Mouse (Mus musculus) left cerebral cortex, adult 8-10 months (tissue): ENCODE data around the gene Sec61a1. TPM values are rescaled to one million over a fixed set of nuclear protein-coding genes. Genes with fewer than 3 reads are reported as not detected.

ENCODE experiments used
- DNase-seq, 2 experiments: peaks; one replicate each; pipeline ENCODE4 v3.0.0; 2022; ENCODE audit warnings: low spot score in 2 of 2
- total RNA-seq, 4 experiments: library from RNA; stranded (reverse); gene quantifications; 2 replicates each; pipeline ENCODE4 v1.2.4; 2022

The Sec61a1 gene
- 10 to 100 TPM; 67.9 to 83.1 (median 72.2) TPM for total RNA-seq

DNA sequence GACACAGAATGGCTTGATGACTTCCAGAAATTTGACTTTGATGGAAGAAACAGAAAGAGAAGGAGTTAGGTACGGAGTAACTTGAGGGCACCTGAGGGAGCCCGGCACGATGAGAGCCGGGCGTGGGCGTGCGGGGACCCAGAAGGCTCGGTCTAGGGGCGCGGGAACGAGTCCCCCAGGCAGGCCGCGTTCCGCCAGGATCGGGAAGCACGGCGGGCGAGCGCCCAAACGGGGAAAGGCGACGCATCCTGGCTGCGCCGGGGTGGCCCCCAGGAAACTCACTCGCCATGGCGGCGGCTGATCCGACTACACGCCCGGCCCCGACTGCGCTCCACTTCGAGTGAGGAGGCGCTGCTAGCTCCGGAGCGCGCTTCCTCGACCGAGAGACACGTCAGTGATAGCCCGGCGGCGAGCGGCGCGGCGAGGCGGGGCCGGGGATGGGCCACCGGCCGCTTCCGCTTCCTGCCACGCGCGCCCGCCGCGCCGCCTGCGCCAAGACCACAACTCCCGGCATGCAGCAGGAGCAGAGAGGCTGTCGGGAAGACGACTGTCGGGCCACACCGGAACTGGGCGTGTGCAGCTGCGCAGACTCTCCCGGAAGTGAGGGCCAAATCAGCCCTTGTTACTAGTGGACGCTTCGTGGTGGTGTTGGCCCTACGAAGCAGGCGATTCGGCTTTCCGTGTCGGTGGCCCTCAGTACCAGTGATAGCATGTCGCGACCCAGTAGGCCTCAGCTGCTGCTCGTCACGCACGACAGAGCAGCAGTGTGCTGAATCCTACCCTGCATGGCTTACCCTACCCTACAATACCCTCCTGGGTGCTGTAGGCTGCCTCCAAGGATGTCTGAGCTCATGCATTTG lies at the start of gene Sec61a1:
Sec61a1 (minus strand) TSS at position 502 of the 860 bp plus-strand sequence.
- DNase-seq = peak; percentile 81 to 96

- no peak for DNase-seq
These were observed 48.0 kb upstream of the Sec61a1 start for GRCm38 (mm10) chr6:88566676-88567075.

- DNase-seq = no peak
These were observed 46.3 kb upstream of the Sec61a1 start for GRCm38 (mm10) chr6:88565033-88565432.

DNA sequence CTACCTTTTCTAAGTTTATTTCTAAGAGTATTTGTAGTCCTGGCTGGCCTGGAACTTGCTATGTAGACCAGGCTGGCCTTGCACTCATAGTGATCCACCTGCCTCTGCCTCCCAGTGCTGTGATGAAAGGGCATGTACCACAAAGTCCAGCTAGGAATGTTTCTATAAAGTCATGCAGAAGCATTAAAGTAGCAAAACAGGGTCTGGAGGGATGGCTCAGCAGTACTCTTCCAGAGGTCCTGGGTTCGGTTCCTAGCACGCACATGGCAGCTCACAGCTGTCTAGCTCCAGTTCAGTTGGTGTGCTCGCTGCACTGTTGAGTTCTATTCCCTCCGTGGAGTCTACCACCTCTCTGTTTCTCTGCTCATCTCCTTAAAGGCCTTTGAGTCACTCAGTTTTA lies 41.5 kb upstream of the Sec61a1 start:
- no peak for DNase-seq

DNA sequence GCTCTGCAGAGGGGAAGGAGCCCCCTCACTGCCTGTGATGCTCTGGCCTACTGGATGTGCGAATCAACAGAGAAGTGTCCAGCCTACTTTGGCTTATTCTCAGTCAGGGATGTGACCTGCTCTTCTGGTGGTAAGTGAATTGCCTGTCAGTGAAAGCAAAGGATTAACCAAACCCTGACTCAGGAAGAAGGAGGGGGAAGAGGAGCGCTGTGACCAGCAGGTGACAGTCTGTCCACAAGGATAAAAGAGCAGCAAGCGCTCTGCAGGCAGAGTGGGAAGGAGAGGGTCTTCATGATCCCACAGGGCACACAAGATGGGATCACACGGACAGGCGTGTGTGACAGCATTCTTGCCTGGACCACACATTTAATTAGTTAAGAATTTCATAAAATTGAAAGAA lies 41.0 kb upstream of the Sec61a1 start:
- DNase-seq = no peak

DNA sequence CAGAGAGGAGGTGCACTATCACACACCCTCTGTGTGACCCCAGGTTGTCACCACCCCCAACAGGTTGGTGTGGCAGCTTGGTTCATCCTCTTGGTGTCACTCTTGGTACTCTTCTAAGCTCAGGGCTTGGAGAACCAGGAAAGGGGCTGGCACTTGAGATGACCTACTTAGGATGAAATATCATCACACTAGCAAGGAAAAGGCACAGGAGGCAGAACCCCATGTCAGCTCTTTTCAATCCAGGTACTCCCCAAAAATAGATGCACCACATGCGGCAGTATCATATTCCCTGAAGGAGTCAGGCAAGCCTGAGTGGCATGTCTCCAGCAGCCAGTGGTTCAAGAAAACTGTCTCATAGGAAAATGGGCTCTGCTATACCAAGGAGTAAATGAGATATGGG lies 39.4 kb upstream of the Sec61a1 start:
- no peak for DNase-seq

DNA sequence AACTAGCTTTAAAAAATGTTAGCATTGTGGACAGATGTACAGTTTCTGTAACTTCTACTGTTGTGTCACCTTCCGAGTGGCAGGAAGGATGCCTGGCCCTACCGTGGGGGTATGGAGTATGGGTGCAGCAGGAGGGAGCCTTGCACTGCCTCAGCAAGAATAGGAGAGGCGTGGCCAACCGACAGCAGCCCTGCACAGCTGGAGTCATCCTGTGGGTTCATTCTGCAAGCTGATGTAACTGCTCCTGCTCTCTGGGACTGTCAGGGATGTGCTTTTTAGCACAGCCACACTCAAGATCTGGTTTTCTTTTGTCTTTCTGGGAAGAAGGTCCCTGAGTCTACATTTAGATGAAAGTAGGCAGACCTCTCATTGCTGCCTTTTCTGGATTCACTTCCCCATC lies 38.8 kb upstream of the Sec61a1 start:
- no peak for DNase-seq

- peak in 1 of 2 experiments; percentile 4 for DNase-seq
These were observed 31.2 kb upstream of the Sec61a1 start for GRCm38 (mm10) chr6:88549916-88550315.

GRCm38 (mm10) chr6:88549137-88549814 lies 30.6 kb upstream of the Sec61a1 start:
- peak; percentile 11 to 60 for DNase-seq

GRCm38 (mm10) chr6:88548405-88549049 lies 29.8 kb upstream of the Sec61a1 start:
- no peak for DNase-seq

DNA sequence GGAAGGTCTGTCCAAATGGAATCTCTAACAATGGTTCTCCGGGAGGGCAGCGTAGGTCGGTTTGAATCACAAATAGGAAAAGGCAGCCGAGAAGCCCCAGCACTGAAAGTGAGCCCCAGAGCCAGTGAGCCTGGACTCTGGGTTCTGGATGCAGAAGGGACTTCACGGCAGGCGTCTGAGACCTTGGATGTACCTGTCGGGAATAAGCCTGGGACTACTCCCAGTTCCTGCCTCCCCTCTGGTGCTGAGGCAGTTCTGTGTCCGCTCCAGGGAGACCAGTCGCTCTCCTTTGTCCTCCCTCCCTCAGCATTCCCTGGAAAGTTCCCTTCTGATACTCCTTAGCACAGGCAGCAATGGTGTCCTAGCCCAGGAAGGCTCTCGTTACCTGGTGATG lies 26.7 kb upstream of the Sec61a1 start:
- no peak for DNase-seq

GRCm38 (mm10) chr6:88544644-88545396 lies 26.1 kb upstream of the Sec61a1 start:
- DNase-seq = no peak

DNA sequence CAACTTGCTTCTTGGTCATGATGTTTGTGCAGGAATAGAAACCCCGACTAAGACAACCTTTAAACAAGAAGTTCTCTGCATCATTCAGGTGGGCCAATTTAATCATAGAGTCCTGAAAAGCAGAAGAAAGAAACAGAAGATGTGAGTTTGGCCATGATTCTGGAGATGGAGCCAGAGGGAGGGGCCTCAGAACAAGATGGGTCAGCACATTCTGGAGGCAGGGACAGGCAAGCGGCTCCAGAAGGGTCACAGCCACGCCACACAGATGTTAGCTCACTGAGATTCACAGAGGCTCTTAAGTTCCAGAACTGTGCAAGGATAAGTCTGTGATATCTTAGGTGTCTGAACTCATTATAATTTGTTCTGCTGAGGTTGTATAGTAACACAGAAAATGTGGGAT lies 25.5 kb upstream of the Sec61a1 start:
- no peak for DNase-seq

- DNase-seq = no peak
These were observed 21.5 kb upstream of the Sec61a1 start for GRCm38 (mm10) chr6:88540093-88540755.

GRCm38 (mm10) chr6:88530306-88530705 lies 11.6 kb upstream of the Sec61a1 start:
- no peak for DNase-seq

DNA sequence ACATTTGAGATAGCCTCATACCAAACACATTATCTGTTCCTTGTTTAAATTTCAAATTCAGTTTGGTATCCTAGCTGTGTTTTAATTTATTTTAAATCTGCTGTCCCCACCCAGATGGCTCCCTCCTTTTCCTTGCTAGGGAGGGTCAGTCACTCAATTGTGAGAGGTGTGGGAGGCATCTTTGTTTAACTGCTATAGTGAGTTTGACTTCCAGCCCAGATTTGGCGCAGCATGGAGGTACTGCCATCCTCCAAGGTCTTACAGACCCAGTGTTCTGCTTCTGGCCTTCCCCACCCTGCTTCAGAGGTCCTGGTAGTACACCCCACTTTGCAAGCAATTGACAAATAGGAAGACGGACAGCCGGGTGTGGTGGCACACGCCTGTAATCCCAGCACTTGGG lies 5.4 kb upstream of the Sec61a1 start:
- DNase-seq = no peak

DNA sequence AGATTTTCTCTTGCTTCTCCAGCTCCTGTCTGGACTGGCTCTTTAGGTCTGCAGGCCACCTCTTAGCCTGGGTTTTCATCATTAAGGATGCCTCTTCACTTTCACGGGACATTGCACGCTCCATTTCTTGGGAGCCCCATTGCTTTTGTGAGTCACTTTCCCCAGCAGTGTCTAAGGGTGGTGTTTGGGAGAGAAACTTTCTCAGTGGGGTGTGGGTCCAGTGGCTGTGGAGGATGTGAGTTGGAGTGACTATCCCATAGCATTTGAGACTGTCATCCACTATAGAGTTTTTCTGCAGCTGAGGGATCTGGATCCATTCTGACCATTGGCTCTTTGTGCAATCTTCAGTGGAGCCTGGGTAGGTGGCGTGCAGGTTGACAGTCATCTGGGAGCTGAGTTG lies 4.7 kb upstream of the Sec61a1 start:
- no peak for DNase-seq

DNA sequence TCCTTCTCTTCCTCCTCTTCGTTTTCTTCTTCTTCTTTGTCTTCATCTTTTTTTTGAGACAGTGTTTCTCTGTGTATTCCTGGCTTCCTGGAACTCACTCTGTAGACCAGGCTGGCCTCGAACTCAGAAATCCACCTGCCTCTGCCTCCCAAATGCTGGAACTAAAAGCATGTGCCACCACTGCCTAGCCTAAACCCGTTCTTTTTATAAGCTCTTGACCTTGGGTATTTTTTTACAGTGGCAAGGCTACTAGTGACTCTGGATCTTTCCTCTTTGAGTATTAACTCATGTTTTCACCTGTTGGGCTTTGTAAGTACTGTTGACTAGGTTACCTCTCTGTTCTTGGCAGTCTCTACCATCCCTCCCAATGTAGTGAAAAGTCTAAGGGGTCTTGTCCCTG lies 4.3 kb upstream of the Sec61a1 start:
- DNase-seq = no peak

DNA sequence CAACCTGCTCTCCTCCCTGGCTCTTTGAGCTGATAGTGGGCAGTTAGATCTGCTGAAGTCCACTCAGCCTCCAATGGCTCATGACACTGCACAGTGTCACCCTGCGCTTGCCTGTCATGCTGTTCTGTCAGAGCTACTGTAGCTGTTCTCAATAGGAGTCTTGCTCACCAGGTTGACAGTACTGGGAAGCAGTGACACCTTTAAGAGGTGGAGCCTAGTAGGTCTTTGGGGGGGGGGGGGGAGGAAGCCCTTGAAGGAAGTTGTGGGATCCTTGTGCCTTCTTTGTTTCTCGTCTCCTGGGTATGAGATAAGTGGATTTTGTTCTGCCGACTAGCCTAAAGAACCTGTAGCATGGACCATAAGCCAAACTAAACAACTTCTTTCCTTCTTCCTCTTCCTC lies 3.9 kb upstream of the Sec61a1 start:
- no peak for DNase-seq

DNA sequence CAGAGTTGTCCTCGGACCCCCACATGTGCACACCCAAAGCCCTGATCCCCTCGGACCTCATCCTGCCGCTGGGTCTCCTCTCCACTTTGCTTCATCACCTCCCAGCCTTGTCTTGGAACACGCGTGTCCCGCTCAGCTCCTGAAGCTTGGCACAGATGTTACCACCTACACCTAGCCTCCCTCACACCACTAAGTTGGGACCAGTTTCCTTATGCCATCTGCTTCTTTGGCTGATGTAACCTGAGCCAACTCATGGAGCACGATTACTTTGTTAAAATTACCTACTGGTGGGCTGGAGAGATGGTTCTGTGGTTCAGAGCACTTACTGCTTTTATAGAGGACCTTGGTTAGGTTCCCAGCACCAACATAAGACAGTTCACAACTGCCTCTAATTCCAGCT lies 3.1 kb upstream of the Sec61a1 start:
- DNase-seq = peak in 1 of 2 experiments; percentile 81
